Mouse (Mus musculus) gastrocnemius, postnatal 4 days (tissue): ENCODE measurements around the gene Il31. TPM values are rescaled to one million over a fixed set of nuclear protein-coding genes. Genes with fewer than 3 reads are reported as not detected.
"Not testable (repeated sequence)": the region's sequence is repeated elsewhere in the genome, so short reads cannot be mapped to it uniquely, and the experiment has no call there.

Source experiments
- DNase-seq, 2 experiments: peaks; one replicate each; pipeline ENCODE4 v3.0.0; 2021 to 2022; ENCODE audit warnings: low spot score in 2 of 2, mixed read lengths in 2 of 2
- long read RNA-seq, 2 experiments: library from polyadenylated mRNA; stranded (forward); transcript quantifications; one replicate each; pipeline ENCODE4 v2.0.0; 2021
- total RNA-seq, 2 experiments: library from RNA; stranded (reverse); gene quantifications; 2 replicates each; pipeline ENCODE4 v1.2.3; 2021

Il31 gene
- not detected for total RNA-seq
- long read RNA-seq, experiment 1, result 0 reads
- long read RNA-seq, experiment 2, result 0 reads

GRCm38 (mm10) chr5:123489112-123489785 lies at the start of gene Il31, which contains the start of gene Lrrc43:
Gene Il31, minus strand, starts transcription at chr5:123489489.
Gene Lrrc43, plus strand, starts transcription at chr5:123489305.
- DNase-seq, result no peak

DNA sequence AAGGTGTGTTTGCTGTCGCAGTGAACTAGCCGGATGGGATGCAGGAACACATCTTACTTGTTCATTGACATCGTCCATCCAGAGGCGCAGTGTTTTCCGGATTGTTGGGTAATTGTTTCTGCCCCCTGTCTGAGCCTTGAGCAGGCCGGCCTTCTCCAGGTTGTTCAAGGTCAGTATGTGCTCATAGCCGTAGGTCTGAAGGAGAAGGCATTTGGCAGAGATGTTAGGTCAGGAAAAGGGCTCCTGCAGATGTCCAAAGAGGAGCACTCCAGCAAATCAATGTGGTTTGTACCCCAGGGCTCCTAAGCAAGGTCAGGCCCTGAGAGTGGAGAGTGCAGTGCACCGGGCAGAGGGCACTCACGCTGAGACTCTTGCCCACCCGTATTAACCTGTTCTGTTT lies 44.5 kb upstream of the Il31 start:
- peak in 1 of 2 experiments; percentile 4 for DNase-seq

- peak in 1 of 2 experiments; percentile 5 for DNase-seq
Measured at GRCm38 (mm10) chr5:123530056-123530455, 40.8 kb upstream of the Il31 start.

GRCm38 (mm10) chr5:123528641-123529040 lies 39.4 kb upstream of the Il31 start:
- peak in 1 of 2 experiments; percentile 1 for DNase-seq

GRCm38 (mm10) chr5:123525916-123526495 lies 36.7 kb upstream of the Il31 start:
- peak in 1 of 2 experiments; percentile 4 for DNase-seq

DNA sequence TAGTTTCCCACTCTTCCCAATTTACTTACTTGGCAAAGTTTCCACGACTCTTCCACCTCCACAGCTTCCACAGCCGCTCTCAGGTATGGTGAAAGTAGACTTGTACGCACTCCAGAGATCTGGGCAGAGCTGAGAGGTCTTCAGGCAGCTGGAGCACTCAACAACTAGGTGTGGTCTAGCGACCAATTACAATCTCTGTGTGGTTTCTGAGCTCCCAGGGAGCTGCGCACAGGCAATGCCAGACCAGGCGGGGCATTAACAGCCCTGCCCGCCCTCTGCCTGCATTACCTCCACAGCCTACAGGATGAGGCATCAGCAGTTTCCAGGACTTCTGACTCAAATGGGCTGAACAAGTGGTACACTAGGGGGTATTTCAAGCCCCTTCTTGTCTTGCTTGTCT lies 36.0 kb upstream of the Il31 start, which contains the start of gene Gm49027:
Gm49027 (minus strand) TSS at position 208 of the 400 bp plus-strand sequence.
- DNase-seq, result peak in 1 of 2 experiments; percentile 4

GRCm38 (mm10) chr5:123524393-123524750 lies 35.1 kb upstream of the Il31 start:
- no peak for DNase-seq

- DNase-seq, result peak; percentile 92 to 99
Measured at GRCm38 (mm10) chr5:123523692-123524392, 34.6 kb upstream of the Il31 start, which contains the start of gene Diablo. Gene Diablo, minus strand, starts transcription at chr5:123524176.

GRCm38 (mm10) chr5:123522166-123522565 lies 32.9 kb upstream of the Il31 start:
- peak in 1 of 2 experiments; percentile 13 for DNase-seq

GRCm38 (mm10) chr5:123521621-123522020 lies 32.3 kb upstream of the Il31 start:
- peak in 1 of 2 experiments; percentile 1 for DNase-seq

DNA sequence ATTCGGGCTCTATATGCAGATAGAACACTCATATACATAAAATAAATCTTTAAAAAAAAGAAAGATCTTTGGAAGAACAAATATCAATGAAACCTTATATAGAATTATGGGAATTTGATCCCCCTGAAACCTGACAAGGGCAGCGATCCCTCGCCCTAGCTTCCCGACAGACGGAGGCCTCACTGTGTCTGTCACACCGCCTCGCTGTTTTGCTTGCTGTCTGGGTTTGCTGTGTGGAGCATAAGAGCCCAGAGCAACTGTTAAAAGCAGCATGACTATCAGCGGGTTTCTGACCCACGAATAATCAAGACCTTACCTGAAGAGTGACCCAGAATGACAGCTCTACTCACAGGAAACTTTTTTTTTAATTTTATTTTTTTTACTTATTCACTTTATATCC lies 31.4 kb upstream of the Il31 start:
- DNase-seq, result peak in 1 of 2 experiments; percentile 3

- no peak for DNase-seq
Measured at GRCm38 (mm10) chr5:123514871-123515270, 25.6 kb upstream of the Il31 start.

DNA sequence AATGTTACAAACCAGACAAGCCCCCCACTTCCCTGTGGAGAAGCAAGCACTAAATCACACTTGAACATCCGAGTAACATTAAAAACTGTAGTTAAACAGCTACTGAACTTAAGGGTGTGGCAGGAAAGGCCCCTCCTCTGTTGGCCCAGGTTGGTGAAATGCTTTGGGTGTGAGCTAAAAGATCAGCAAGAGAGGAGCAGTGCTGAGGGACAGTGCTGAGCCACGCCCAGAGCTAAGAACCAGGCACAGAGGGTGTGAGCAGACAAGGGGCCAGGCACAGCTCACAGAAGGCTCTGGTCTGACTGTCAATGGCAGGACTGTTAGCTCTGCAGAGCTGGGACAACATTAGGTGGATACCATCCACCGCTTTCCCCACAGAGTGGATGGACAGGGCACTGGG lies 22.8 kb upstream of the Il31 start:
- DNase-seq, result no peak

- not testable (repeated sequence) for DNase-seq
Measured at GRCm38 (mm10) chr5:123511426-123511825, 22.1 kb upstream of the Il31 start.

GRCm38 (mm10) chr5:123510160-123510559 lies 20.9 kb upstream of the Il31 start, which contains the start of gene B3gnt4:
Gene B3gnt4, plus strand, starts transcription at chr5:123510460.
- DNase-seq, result no peak

DNA sequence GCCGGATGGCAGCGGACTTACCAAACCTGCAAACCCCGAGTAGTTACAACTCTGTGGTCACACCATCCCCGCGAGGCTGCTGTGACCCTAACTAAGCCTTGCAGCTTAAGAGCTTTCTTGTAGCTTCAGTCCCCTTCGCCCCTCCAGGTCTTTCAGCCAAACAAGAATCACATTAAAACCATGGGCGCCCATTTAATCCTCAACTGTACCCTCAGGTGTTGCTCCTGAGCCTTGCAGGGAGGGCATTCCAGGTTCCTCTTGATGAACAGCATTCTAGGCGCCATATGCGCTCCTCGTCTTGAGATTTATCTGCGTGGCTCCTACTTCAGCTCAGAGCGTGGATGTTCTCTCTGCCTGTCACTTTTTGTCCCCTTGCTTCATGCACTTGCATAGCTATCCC lies 19.6 kb upstream of the Il31 start:
- DNase-seq, result no peak

GRCm38 (mm10) chr5:123507936-123508723 lies 18.8 kb upstream of the Il31 start:
- peak in 1 of 2 experiments; percentile 63 for DNase-seq

GRCm38 (mm10) chr5:123501973-123502372 lies 12.7 kb upstream of the Il31 start:
- DNase-seq, result no peak

GRCm38 (mm10) chr5:123499717-123500116 lies 10.4 kb upstream of the Il31 start:
- DNase-seq, result no peak

DNA sequence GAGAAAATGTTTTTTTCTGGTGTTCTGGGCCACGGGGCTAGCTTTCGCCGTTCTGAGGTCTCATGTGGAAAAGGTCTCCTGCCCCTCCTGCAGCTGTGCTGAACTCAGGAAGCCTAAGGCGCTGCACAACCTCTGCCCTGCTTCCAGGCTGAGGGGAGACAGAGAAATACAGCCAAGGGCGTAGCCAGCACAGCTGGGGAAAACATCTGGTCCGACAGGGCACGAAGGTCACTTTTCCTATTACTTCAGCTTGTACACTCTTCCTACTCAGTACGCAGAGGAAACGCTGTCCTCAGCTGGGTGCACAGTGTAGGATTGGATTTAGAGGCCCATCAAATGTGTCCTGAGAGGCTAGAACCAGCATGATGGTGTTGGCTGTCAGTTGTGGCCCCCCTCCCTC lies 646 bp upstream of the Il31 start:
- DNase-seq, result peak in 1 of 2 experiments; percentile 31
